Mouse (Mus musculus): ENCODE measurements at regions not wholly inside any gene's neighbourhood (a gene's known extent, or its start where the extent isn't known, plus 50 kb on each side); places are given as distances from the start of the nearest gene placed in this dataset.

GRCm38 (mm10) chr1:40907813-40908212 lies 102.4 kb downstream of the Tmem182 start:
- no peak for DNase-seq

- DNase-seq: no peak
These were observed 108.2 kb downstream of the Tmem182 start for GRCm38 (mm10) chr1:40913591-40913990.

GRCm38 (mm10) chr1:40924271-40924670 lies 118.9 kb downstream of the Tmem182 start:
- DNase-seq: no peak

- DNase-seq: no peak
These were observed 119.4 kb downstream of the Tmem182 start for GRCm38 (mm10) chr1:40924780-40925179.

- no peak for DNase-seq
These were observed 126.0 kb downstream of the Tmem182 start for GRCm38 (mm10) chr1:40931374-40931773.

GRCm38 (mm10) chr1:40936729-40937128 lies 131.3 kb downstream of the Tmem182 start:
- DNase-seq: no peak

GRCm38 (mm10) chr1:40942751-40943150 lies 137.3 kb downstream of the Tmem182 start:
- no peak for DNase-seq

- DNase-seq: no peak
These were observed 137.8 kb downstream of the Tmem182 start for GRCm38 (mm10) chr1:40943165-40943564.

- no peak for DNase-seq
These were observed 145.2 kb downstream of the Tmem182 start for GRCm38 (mm10) chr1:40950641-40951040.

- DNase-seq: no peak
These were observed 149.3 kb downstream of the Tmem182 start for GRCm38 (mm10) chr1:40954720-40955163.

GRCm38 (mm10) chr1:40967768-40968504 lies 162.5 kb downstream of the Tmem182 start:
- no peak for DNase-seq

- DNase-seq: no peak
These were observed 178.4 kb downstream of the Tmem182 start for GRCm38 (mm10) chr1:40983762-40984161.

GRCm38 (mm10) chr1:40993327-40993726 lies 187.9 kb downstream of the Tmem182 start:
- no peak for DNase-seq

GRCm38 (mm10) chr1:41001154-41001949 lies 196.0 kb downstream of the Tmem182 start:
- no peak for DNase-seq

GRCm38 (mm10) chr1:41002006-41002405 lies 196.6 kb downstream of the Tmem182 start:
- DNase-seq: no peak

- no peak for DNase-seq
These were observed 221.5 kb downstream of the Tmem182 start for GRCm38 (mm10) chr1:41026943-41027342.

- no peak for DNase-seq
These were observed 222.2 kb downstream of the Tmem182 start for GRCm38 (mm10) chr1:41027540-41027978.

GRCm38 (mm10) chr1:41028021-41028420 lies 222.6 kb downstream of the Tmem182 start:
- no peak for DNase-seq

- no peak for DNase-seq
These were observed 229.9 kb downstream of the Tmem182 start for GRCm38 (mm10) chr1:41035085-41035880.

- no peak for DNase-seq
These were observed 231.5 kb downstream of the Tmem182 start for GRCm38 (mm10) chr1:41036940-41037339.

- no peak for DNase-seq
These were observed 249.1 kb downstream of the Tmem182 start for GRCm38 (mm10) chr1:41054426-41054955.

- no peak for DNase-seq
These were observed 250.4 kb downstream of the Tmem182 start for GRCm38 (mm10) chr1:41055761-41056160.

All from gastrocnemius, postnatal 10 days (tissue).